Mouse (Mus musculus): ENCODE results near the gene Hspa12a. TPM values are rescaled to one million over a fixed set of nuclear protein-coding genes. Genes with fewer than 3 reads are reported as not detected.

The Hspa12a gene
- polyA plus RNA-seq, 1 experiment = 17.9 TPM

DNA sequence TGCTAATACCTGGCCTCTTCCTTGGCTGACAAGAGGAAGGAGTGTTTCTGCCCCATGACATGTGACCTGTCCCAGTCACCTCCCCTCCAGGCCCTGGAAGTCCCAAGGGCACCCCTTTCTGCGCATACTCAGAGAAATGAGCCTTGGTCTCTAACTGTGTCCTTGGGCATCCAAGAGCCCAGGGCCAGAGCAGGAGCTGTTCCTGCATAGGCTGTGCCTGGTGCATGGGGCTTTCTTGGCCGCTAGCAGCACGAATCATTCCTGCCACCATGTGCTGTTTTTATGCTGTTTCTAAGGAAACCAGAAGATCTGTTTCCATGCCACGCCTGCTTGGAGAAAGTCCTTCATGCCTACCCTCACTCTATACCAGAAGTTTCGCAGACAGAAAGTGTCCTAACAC lies 132.9 kb downstream of the Hspa12a start:
- Histone ChIP-seq H3K36me3 (ENCODE audit: control insufficient read depth, insufficient read depth, low read length) (no peaks in the 10 kb centered on the region), H3K4me1 (ENCODE audit: control insufficient read depth, insufficient read depth, low read length) (no peaks in the 10 kb centered on the region), H3K4me3 (ENCODE audit: insufficient read depth, low read depth, low read length) (no peak overlapping the region), H3K27me3 (replicated peaks; ENCODE audit: control insufficient read depth, insufficient read depth, low read length) (no peaks in the 10 kb centered on the region), H3K27ac (ENCODE audit: insufficient read depth, low read depth, low read length) (no peak overlapping the region)
- WGBS = 84% methylated on average over 5 of the region's 5 CpGs
- TF ChIP-seq CTCF (conservative IDR thresholded peaks at IDR 0.05; ENCODE audit: insufficient read depth, insufficient read length, low read depth, low read length) = no peak
- no peak for TF ChIP-seq POLR2A (IDR thresholded peaks at IDR 0.05; ENCODE audit: low read depth, low read length)
- no peak for DNase-seq

DNA sequence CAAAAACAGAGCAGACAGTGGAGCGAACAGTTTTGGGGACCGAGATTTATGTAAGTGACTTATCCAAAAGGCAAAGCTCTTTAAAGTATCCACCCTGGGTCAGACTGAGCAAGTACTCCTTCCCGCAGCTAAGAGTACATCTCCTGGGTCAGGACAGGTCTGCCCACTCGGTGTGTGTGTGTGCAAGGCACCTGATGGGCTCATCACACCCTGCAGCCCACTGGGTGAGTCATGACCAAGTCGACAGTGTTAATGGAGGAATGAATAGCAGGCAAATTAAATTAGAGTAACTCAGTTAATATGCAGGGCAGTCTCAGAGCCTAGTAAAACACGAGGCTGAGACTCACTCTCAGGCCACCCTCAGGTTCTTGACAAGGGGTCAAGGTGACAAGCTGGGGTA lies 134.6 kb downstream of the Hspa12a start:
- H3K4me1 ChIP-seq (ENCODE audit: control insufficient read depth, insufficient read depth, low read length) = no peaks in the 10 kb centered on the region
- H3K27me3 ChIP-seq (replicated peaks; ENCODE audit: control insufficient read depth, insufficient read depth, low read length) = no peaks in the 10 kb centered on the region
- H3K4me3 ChIP-seq (ENCODE audit: insufficient read depth, low read depth, low read length) = no peak overlapping the region
- TF ChIP-seq POLR2A (IDR thresholded peaks at IDR 0.05; ENCODE audit: low read depth, low read length) (no peak), CTCF (conservative IDR thresholded peaks at IDR 0.05; ENCODE audit: insufficient read depth, insufficient read length, low read depth, low read length) (no peak)
- WGBS = 74% methylated on average over 6 of the region's 6 CpGs
- H3K36me3 ChIP-seq (ENCODE audit: control insufficient read depth, insufficient read depth, low read length) = no peaks in the 10 kb centered on the region
- H3K27ac ChIP-seq (ENCODE audit: insufficient read depth, low read depth, low read length) = no peak overlapping the region
- no peak for DNase-seq

DNA sequence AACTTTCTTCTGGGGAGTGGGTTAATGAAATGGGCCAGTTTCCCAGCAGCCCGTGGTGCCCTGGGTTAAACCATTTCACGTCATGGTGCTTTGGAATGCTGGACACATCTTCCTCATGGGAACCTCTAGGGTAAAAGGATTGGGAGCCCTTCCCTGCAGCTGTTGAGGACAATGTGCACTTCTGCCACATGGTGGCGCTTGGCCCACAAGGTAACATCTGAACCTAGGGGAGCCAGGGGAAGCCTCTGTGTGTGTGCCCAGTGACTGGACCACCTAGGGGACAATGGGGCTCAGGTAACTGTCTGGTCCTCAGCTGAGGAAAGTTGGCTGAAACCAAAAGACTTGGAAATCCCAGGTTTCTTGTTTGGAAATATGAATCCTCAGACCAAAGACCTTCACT lies 137.1 kb downstream of the Hspa12a start:
- Histone ChIP-seq H3K27ac (ENCODE audit: insufficient read depth, low read depth, low read length) (no peak overlapping the region), H3K36me3 (ENCODE audit: control insufficient read depth, insufficient read depth, low read length) (no peaks in the 10 kb centered on the region), H3K4me3 (ENCODE audit: insufficient read depth, low read depth, low read length) (no peak overlapping the region), H3K27me3 (replicated peaks; ENCODE audit: control insufficient read depth, insufficient read depth, low read length) (no peaks in the 10 kb centered on the region), H3K4me1 (ENCODE audit: control insufficient read depth, insufficient read depth, low read length) (no peaks in the 10 kb centered on the region)
- DNase-seq = peak; percentile 73
- no peak for TF ChIP-seq POLR2A (IDR thresholded peaks at IDR 0.05; ENCODE audit: low read depth, low read length)
- peak; percentile 94 for TF ChIP-seq CTCF (conservative IDR thresholded peaks at IDR 0.05; ENCODE audit: insufficient read depth, insufficient read length, low read depth, low read length)
- 6% methylated on average over 3 of the region's 3 CpGs for WGBS

DNA sequence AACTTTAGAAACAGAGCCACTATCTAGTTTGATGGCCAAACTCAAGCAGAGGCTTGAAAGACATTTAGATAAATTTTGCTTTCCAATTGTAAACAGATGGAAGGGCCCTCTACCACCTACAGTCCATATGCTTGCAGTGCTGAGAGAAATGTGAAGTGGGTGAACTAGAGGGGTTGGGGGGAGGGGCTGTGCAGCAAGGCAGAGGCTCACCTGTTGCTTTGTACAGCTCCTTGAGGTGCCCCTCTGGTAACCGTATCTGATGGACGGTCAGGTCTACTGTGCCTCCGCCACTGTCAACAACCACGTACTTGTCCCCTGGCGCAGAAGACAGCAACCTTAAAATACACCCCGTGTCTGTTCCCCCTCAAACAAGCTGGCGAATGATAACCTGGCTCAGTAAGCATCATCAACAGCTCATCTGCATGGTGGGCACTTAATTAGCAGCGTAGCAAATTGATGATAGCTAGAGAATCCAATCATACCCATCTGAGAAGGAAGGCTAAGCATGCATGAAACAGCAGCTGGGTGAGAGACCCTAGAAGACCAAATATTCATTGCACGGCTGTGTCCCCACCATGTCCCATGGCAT lies 138.2 kb downstream of the Hspa12a start:
- Histone ChIP-seq H3K27ac (ENCODE audit: insufficient read depth, low read depth, low read length) (no peak overlapping the region), H3K27me3 (replicated peaks; ENCODE audit: control insufficient read depth, insufficient read depth, low read length) (no peaks in the 10 kb centered on the region), H3K4me1 (ENCODE audit: control insufficient read depth, insufficient read depth, low read length) (no peaks in the 10 kb centered on the region), H3K36me3 (ENCODE audit: control insufficient read depth, insufficient read depth, low read length) (no peaks in the 10 kb centered on the region), H3K4me3 (ENCODE audit: insufficient read depth, low read depth, low read length) (no peak overlapping the region)
- no peak for DNase-seq
- 94% methylated on average over 9 of the region's 9 CpGs for whole genome bisulfite sequencing
- TF ChIP-seq CTCF (conservative IDR thresholded peaks at IDR 0.05; ENCODE audit: insufficient read depth, insufficient read length, low read depth, low read length) (no peak), POLR2A (IDR thresholded peaks at IDR 0.05; ENCODE audit: low read depth, low read length) (no peak)

DNA sequence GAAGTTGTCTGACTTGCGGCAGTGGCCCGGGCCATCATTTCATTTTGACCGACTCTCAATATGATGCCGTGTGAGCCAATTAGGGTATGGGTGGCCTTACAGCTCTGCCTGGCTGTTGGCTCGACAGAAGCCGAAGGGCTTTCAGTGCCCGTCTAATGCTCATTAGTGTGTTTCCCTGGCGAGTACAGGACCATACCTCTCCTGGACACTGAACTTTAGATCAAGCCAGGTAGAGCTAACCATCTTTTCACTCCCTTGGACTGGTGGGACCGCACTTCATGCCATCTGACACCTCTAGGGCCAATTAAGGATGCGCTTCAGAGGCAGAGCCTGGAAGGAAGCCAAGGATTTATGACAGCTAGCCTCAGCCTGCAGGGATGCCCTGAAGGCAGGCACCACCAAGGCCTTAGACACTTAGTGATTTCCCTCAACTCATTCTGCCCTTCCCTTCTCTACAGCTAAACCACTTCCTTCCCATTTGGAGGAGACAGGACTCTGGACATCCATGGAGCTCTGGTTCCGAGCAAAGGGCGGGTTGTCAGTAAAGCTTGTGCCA lies 148.3 kb downstream of the Hspa12a start:
- no peak overlapping the region for H3K4me3 ChIP-seq (ENCODE audit: insufficient read depth, low read depth, low read length)
- TF ChIP-seq CTCF (conservative IDR thresholded peaks at IDR 0.05; ENCODE audit: insufficient read depth, insufficient read length, low read depth, low read length) (no peak), POLR2A (IDR thresholded peaks at IDR 0.05; ENCODE audit: low read depth, low read length) (no peak)
- H3K36me3 ChIP-seq (ENCODE audit: control insufficient read depth, insufficient read depth, low read length) = no peaks in the 10 kb centered on the region; the same call in 1 of the 2 replicates
- DNase-seq = no peak
- no peaks in the 10 kb centered on the region for H3K4me1 ChIP-seq (ENCODE audit: control insufficient read depth, insufficient read depth, low read length)
- no peaks in the 10 kb centered on the region for H3K27me3 ChIP-seq (replicated peaks; ENCODE audit: control insufficient read depth, insufficient read depth, low read length)
- WGBS = 67% methylated on average over 12 of the region's 12 CpGs
- H3K27ac ChIP-seq (ENCODE audit: insufficient read depth, low read depth, low read length) = no peak overlapping the region

DNA sequence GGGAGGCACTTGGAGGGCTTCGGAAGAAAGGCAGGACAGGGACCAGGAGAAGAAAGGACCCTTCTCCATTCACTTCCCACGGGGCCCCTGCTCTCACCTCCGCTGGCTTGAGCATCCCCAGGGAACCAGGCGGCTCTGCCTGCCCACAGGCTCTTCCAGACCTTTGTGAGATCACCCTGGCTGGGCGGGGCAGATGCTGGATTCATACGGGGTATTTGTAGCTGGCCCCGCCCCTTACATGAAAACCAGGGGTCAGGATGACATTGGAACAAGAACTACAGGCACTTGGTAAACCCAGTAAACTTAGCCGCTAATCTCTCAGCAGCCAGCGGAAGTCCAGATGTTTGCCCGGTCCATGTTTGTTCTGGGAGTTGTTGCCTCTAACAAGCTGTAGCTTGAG lies 149.2 kb downstream of the Hspa12a start, which contains the start of gene 1700019N19Rik:
Gene 1700019N19Rik, minus strand, starts transcription at position 178 of the 400 bp plus-strand sequence.
- no peak for TF ChIP-seq POLR2A (IDR thresholded peaks at IDR 0.05; ENCODE audit: low read depth, low read length)
- no peak for TF ChIP-seq CTCF (conservative IDR thresholded peaks at IDR 0.05; ENCODE audit: insufficient read depth, insufficient read length, low read depth, low read length)
- Histone ChIP-seq H3K4me1 (ENCODE audit: control insufficient read depth, insufficient read depth, low read length) (no peaks in the 10 kb centered on the region), H3K27me3 (replicated peaks; ENCODE audit: control insufficient read depth, insufficient read depth, low read length) (no peaks in the 10 kb centered on the region), H3K4me3 (ENCODE audit: insufficient read depth, low read depth, low read length) (no peak within 1 kb of the TSS), H3K36me3 (ENCODE audit: control insufficient read depth, insufficient read depth, low read length) (no peaks in the 10 kb centered on the region; the same call in 1 of the 2 replicates), H3K27ac (ENCODE audit: insufficient read depth, low read depth, low read length) (no peak within 1 kb of the TSS)
- DNase-seq = no peak
- WGBS = 56% methylated on average over 10 of the region's 10 CpGs

DNA sequence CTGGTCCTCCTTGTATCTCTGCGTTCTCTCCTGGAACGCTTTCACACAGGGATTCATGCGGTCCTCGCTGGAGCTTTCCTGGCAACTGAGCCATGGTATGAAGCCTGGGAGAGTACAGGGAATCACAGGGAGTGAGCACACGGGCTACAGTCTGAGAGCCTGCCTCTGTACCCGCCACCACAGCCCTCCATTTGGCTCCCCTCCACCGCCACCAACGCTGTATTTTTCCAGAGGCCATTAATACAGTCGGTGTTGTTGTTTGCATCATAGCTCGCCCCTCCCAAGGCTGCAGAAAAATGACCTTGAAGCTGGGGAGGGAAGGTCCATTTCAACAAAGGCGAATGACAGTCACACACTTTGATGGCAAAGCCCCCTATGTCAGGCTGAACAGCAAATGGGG lies 154.3 kb downstream of the Hspa12a start:
- WGBS = 70% methylated on average over 11 of the region's 11 CpGs
- no peak for DNase-seq
- H3K4me1 ChIP-seq (ENCODE audit: control insufficient read depth, insufficient read depth, low read length) = no peaks in the 10 kb centered on the region
- no peak overlapping the region for H3K27ac ChIP-seq (ENCODE audit: insufficient read depth, low read depth, low read length)
- H3K4me3 ChIP-seq (ENCODE audit: insufficient read depth, low read depth, low read length) = no peak overlapping the region
- no peaks in the 10 kb centered on the region for H3K27me3 ChIP-seq (replicated peaks; ENCODE audit: control insufficient read depth, insufficient read depth, low read length)
- no peaks in the 10 kb centered on the region for H3K36me3 ChIP-seq (ENCODE audit: control insufficient read depth, insufficient read depth, low read length)
- TF ChIP-seq CTCF (conservative IDR thresholded peaks at IDR 0.05; ENCODE audit: insufficient read depth, insufficient read length, low read depth, low read length) = no peak
- TF ChIP-seq POLR2A (IDR thresholded peaks at IDR 0.05; ENCODE audit: low read depth, low read length) = no peak

Measured in kidney, adult 2 months (tissue).